Mouse (Mus musculus) left cerebral cortex, postnatal 25 days (tissue): ENCODE results near the gene D13Ertd608e. TPM values are rescaled to one million over a fixed set of nuclear protein-coding genes. Genes with fewer than 3 reads are reported as not detected.
"Not testable (repeated sequence)": the region's sequence is repeated elsewhere in the genome, so short reads cannot be mapped to it uniquely, and the experiment has no call there.

Experiments used
- DNase-seq, 2 experiments: peaks; one replicate each; pipeline ENCODE4 v3.0.0; 2022; ENCODE audit warnings: low spot score in 2 of 2, mixed read lengths in 1 of 2
- intact Hi-C: fragments of 180-260 bp; cut with DNase I; formaldehyde crosslinking; loops from one replicate; pipeline ENCODE4 v1.15.1; 2025
- total RNA-seq, 2 experiments: library from RNA; stranded (reverse); gene quantifications; 2 replicates each; pipeline ENCODE4 v1.2.3; 2021

Gene D13Ertd608e
- total RNA-seq, 2 experiments from 2014 or later: not detected

- intact Hi-C loops, DNase-seq: not testable (repeated sequence)
These were observed 58.9 kb downstream of the D13Ertd608e start, which contains the start of gene Tcstv1 for GRCm38 (mm10) chr13:119894685-119895084. Gene Tcstv1 (minus strand): TSS chr13:119894785.

Other genes with a start within 250 kb of the D13Ertd608e start
- 1 to 10 TPM; 1.0 to 1.1 TPM for gene Ccl28, start 212.2 kb upstream of the D13Ertd608e start, total RNA-seq
- gene Hmgcs1, start 145.6 kb upstream of the D13Ertd608e start, total RNA-seq: 100 to 1,000 TPM; 301 to 304 TPM
- gene Nim1k, start 80.1 kb upstream of the D13Ertd608e start, total RNA-seq: 10 to 100 TPM; 13.6 to 16.3 TPM
- 10 to 100 TPM; 44.2 to 48.2 TPM for gene Zfp131, start 45.1 kb upstream of the D13Ertd608e start, total RNA-seq
- gene AF067063, start 5.8 kb upstream of the D13Ertd608e start, total RNA-seq: not detected
- gene Tcstv1, start 58.8 kb downstream of the D13Ertd608e start, total RNA-seq: not detected
- not detected for gene Gm21761, start 93.3 kb downstream of the D13Ertd608e start, total RNA-seq
- not detected for gene B020031M17Rik, start 114.8 kb downstream of the D13Ertd608e start, total RNA-seq
- not detected for gene Gm36079, start 191.0 kb downstream of the D13Ertd608e start, total RNA-seq
- not detected for gene Gm21188, start 216.2 kb downstream of the D13Ertd608e start, total RNA-seq